Comparison of ENCODE assay signal across 8 mouse cellular contexts in the genomic region with DNA sequence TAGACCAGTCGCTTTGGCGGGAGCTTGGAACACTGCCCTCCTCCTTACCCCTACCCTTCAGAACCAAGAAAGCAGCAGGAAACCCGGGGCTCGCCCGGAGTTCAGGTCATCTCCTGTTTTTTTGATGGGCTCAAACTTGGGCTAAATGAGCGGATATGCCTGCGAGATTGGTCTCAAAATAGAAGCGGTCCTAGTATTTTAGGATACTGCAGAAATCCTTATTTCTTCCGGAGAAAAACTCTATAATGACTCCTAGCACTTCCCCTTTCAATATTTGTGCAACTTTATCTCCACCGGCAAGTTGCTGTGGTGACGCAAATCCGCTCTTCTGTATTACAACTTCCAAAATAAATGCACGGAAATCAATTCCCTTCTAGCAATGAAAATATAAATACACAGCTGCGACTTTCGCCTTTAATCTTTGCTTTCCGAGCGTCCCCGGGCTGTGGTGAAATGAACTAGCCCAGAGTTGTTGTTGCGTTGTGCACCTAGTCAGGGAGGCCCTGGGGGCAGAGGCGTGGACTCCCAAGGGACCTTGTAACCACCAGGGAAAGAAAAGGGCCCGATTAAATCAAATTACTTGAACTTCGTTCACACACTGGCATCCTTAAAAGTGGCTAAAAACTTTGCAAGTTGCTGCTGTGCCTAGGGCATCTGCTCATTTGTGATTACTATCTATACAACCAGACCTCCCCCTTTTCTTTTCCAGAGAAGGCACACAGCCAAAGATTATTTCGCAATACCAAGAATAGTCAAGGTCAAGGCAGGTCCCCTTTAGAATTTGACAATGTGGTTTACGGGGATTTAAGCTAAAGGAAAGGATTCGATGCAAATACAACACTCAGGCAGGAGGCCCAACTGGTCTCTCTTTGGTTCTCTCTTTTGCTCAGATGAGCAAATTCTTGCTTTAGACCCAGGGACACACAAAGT. TPM values are rescaled to one million over a fixed set of nuclear protein-coding genes. Genes with fewer than 3 reads are reported as not detected.
A peak's percentile ranks its signal among the peaks of the same experiment; 100 is the strongest.
DNase-seq lines count a peak whose midpoint lies in the region; ATAC-seq and TF ChIP-seq lines count a peak whose summit lies in the region.

No protein-coding gene starts in this region.

- peak overlapping the region; percentile 78; the same call in 1 of the 2 replicates for H3K4me2 ChIP-seq in heart, embryonic 13.5 days
- peak overlapping the region; percentile 24; the same call in 1 of the 2 replicates for H3K4me2 ChIP-seq in liver, embryonic 16.5 days (ENCODE audit: low read depth, low read length)

- peak in 1 of 2 experiments; percentile 29 for DNase-seq in spleen, adult 2 months (ENCODE audit: low read depth in 1 of 2, low spot score in 2 of 2)
- DNase-seq in spleen, postnatal 10 days (ENCODE audit: low spot score in 2 of 2): no peak
- no peak for DNase-seq in cerebellum, adult 8-10 months
- no peak for DNase-seq in frontal cortex, adult 2 months (ENCODE audit: extremely low spot score in 1 of 2, low spot score in 1 of 2)
- DNase-seq in layer of hippocampus, adult 11-12 months (ENCODE audit: low spot score): no peak

- peaks cover 9% of the 10 kb centered on the region; the same call in 1 of the 2 replicates for H3K27me3 ChIP-seq in spleen, adult 2 months (ENCODE audit: control insufficient read depth, insufficient read depth, low read length)
- H3K27me3 ChIP-seq in heart, embryonic 13.5 days (replicated peaks): peaks cover 89% of the 10 kb centered on the region
- peaks cover 78% of the 10 kb centered on the region for H3K27me3 ChIP-seq in liver, embryonic 16.5 days (ENCODE audit: control insufficient read depth, insufficient read depth, low read depth, low read length)

- 13% methylated on average over 25 of the region's 25 CpGs for WGBS in spleen, adult 2 months
- WGBS in heart, embryonic 13.5 days: 5% methylated on average over 25 of the region's 25 CpGs
- 3% methylated on average over 25 of the region's 25 CpGs for WGBS in liver, embryonic 16.5 days (ENCODE audit: insufficient replicate concordance)

- no peaks in the 10 kb centered on the region for H3K36me3 ChIP-seq in spleen, adult 2 months (ENCODE audit: control insufficient read depth, insufficient read depth, low read length)
- no peaks in the 10 kb centered on the region for H3K36me3 ChIP-seq in heart, embryonic 13.5 days
- H3K36me3 ChIP-seq in liver, embryonic 16.5 days (ENCODE audit: control insufficient read depth, insufficient read depth): no peaks in the 10 kb centered on the region

- H3K4me3 ChIP-seq in spleen, adult 2 months (ENCODE audit: extremely low read depth, insufficient read depth, insufficient read length): peak overlapping the region; percentile 44
- no peak overlapping the region for H3K4me3 ChIP-seq in heart, embryonic 13.5 days
- 0 out of 2 replicates have a peak overlapping the region, but pooled peaks have one; percentile 33 for H3K4me3 ChIP-seq in liver, embryonic 16.5 days (ENCODE audit: low read depth, low read length)

- H3K27ac ChIP-seq in spleen, adult 2 months (ENCODE audit: insufficient read depth, low read length): no peak overlapping the region
- peak overlapping the region; percentile 15; the same call in 1 of the 2 replicates for H3K27ac ChIP-seq in heart, embryonic 13.5 days (replicated peaks)
- no peak overlapping the region for H3K27ac ChIP-seq in liver, embryonic 16.5 days (ENCODE audit: low read length)

- ATAC-seq in heart, embryonic 13.5 days (ENCODE audit: extremely low read depth, insufficient number of reproducible peaks, low FRiP score, low TSS enrichment): no peak
- no peak for ATAC-seq in liver, embryonic 16.5 days (ENCODE audit: low read depth)
- no peak for ATAC-seq in monocyte, adult 5-6 weeks (replicated peaks; ENCODE audit: insufficient number of reproducible peaks, low FRiP score, low TSS enrichment, poor library complexity, severe bottlenecking)

- TF ChIP-seq CTCF in spleen, adult 2 months (IDR thresholded peaks at IDR 0.05; ENCODE audit: extremely low read depth, insufficient read depth, insufficient read length, insufficient replicate concordance): no peak

- H3K9ac ChIP-seq in heart, embryonic 13.5 days: no peak overlapping the region
- H3K9ac ChIP-seq in liver, embryonic 16.5 days (ENCODE audit: low read depth, low read length): no peak overlapping the region

- no peak for TF ChIP-seq POLR2A in spleen, adult 2 months (IDR thresholded peaks at IDR 0.05; ENCODE audit: low read depth, low read length)

- peaks cover 7% of the 10 kb centered on the region for H3K4me1 ChIP-seq in spleen, adult 2 months (ENCODE audit: control insufficient read depth, insufficient read depth, insufficient read length)
- H3K4me1 ChIP-seq in heart, embryonic 13.5 days: peaks cover 31% of the 10 kb centered on the region
- H3K4me1 ChIP-seq in liver, embryonic 16.5 days (ENCODE audit: control insufficient read depth, low read depth, low read length): peaks cover 14% of the 10 kb centered on the region

- no peaks in the 10 kb centered on the region for H3K9me3 ChIP-seq in heart, embryonic 13.5 days
- no peaks in the 10 kb centered on the region for H3K9me3 ChIP-seq in liver, embryonic 16.5 days (replicated peaks; ENCODE audit: control insufficient read depth, low read length)

RNA-seq across cellular contexts. Expression of a gene that starts 2.8 kb away (rescaled TPM):
- polyA plus RNA-seq in spleen, adult 2 months (2012; rRNA removed): 24.1 and 33.9 TPM in 2 replicates
- polyA plus RNA-seq in heart, embryonic 13.5 days (2015; fragmentation: Nextera tagmentation; extraction: Ambion mirVana): 7.6 and 8.1 TPM in 2 replicates
- polyA plus RNA-seq in liver, embryonic 16.5 days (2015; fragmentation: Nextera tagmentation; extraction: Ambion mirVana): 5.1 and 6.5 TPM in 2 replicates
- total RNA-seq in monocyte, adult 5-6 weeks (2017): 5.3 to 9.2 TPM (median 5.4 TPM) in 3 replicates
- 0.76 and 0.96 TPM in 2 replicates for polyA plus RNA-seq in frontal cortex, adult 2 months (2012; rRNA removed)
